In the genomic region with DNA sequence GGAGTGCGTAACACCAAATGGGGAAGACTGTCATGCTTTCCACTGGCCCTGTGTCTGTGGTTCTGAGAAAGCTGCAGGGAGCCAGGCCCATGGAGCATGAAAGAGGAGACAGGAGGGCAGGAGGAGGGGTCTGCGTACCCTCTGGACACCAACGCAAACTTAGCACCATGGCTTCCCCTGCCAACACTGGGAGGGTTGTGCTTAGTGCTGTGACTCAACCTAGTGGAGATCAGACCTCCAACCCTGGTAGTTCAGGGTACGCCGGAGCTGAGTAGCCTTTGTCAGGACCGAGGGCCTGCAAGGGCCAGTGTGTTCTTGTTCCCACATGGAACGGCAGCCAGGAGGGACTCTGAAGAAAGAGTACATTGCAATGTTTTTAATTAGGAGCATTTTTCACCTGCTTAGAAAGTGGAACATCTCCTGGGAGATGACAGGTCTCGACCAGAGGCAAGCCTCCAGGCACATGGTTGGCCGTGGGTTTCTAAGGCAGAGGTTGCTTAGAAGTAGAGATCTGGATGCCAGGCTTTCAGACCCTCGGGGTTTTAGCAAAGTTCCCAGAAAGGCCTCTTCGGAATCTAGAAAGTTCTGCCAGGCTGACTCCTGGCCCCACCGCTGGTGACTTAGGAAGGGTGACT, we compare ENCODE assay signal across 8 mouse cellular contexts.
DNase-seq lines count a peak whose midpoint lies in the region; ATAC-seq and TF ChIP-seq lines count a peak whose summit lies in the region.

No protein-coding gene starts in this region.

- DNase-seq in gastrocnemius, adult 18-20 months (ENCODE audit: low spot score) = peak; percentile 42
- DNase-seq in gastrocnemius, adult 8-10 months (ENCODE audit: low spot score in 2 of 2) = no peak
- no peak for DNase-seq in lung, postnatal 0 days (ENCODE audit: low spot score)
- no peak for DNase-seq in lung, adult 18-20 months
- peak; percentile 35 to 42 for DNase-seq in thymus, postnatal 36 days

- H3K9ac ChIP-seq in lung, postnatal 0 days (replicated peaks; ENCODE audit: low read depth) = 0 out of 2 replicates have a peak overlapping the region, but pooled peaks have one; percentile 1
- peak overlapping the region; percentile 66 for H3K9ac ChIP-seq in hindbrain, embryonic 13.5 days

- H3K4me3 ChIP-seq in lung, postnatal 0 days (ENCODE audit: low read depth, low read length) = no peak overlapping the region
- no peak overlapping the region for H3K4me3 ChIP-seq in hindbrain, embryonic 13.5 days
- H3K4me3 ChIP-seq in macrophage (ENCODE audit: inconsistent target) = no peak overlapping the region

- no peaks in the 10 kb centered on the region for H3K9me3 ChIP-seq in lung, postnatal 0 days (ENCODE audit: low read length)
- no peaks in the 10 kb centered on the region for H3K9me3 ChIP-seq in hindbrain, embryonic 13.5 days

- TF ChIP-seq EP300 in lung, postnatal 0 days (IDR thresholded peaks at IDR 0.05) = no peak

- H3K27me3 ChIP-seq in lung, postnatal 0 days (replicated peaks; ENCODE audit: insufficient read depth, low read length) = no peaks in the 10 kb centered on the region
- no peaks in the 10 kb centered on the region for H3K27me3 ChIP-seq in hindbrain, embryonic 13.5 days

- TF ChIP-seq CTCF in lung, postnatal 0 days (IDR thresholded peaks at IDR 0.05) = no peak

- no peaks in the 10 kb centered on the region for H3K79me2 ChIP-seq in macrophage (ENCODE audit: inconsistent target)

- no peaks in the 10 kb centered on the region for H3K36me3 ChIP-seq in lung, postnatal 0 days (ENCODE audit: insufficient read depth, low read length)
- no peaks in the 10 kb centered on the region for H3K36me3 ChIP-seq in hindbrain, embryonic 13.5 days
- no peaks in the 10 kb centered on the region for H3K36me3 ChIP-seq in macrophage (ENCODE audit: inconsistent target)

- H3K27ac ChIP-seq in lung, postnatal 0 days (ENCODE audit: low read length) = peak overlapping the region; percentile 97
- H3K27ac ChIP-seq in hindbrain, embryonic 13.5 days = peak overlapping the region; percentile 99
- H3K27ac ChIP-seq in macrophage = peak overlapping the region; percentile 95

- H3K4me2 ChIP-seq in lung, postnatal 0 days (replicated peaks; ENCODE audit: low read depth, low read length) = no peak overlapping the region
- peak overlapping the region; percentile 36 for H3K4me2 ChIP-seq in hindbrain, embryonic 13.5 days

- WGBS in lung, postnatal 0 days = 34% methylated on average over 12 of the region's 12 CpGs
- 28% methylated on average over 12 of the region's 12 CpGs for WGBS in hindbrain, embryonic 13.5 days
- WGBS in macrophage (ENCODE audit: missing documents) = 69% methylated on average over 12 of the region's 12 CpGs

- H3K4me1 ChIP-seq in lung, postnatal 0 days (ENCODE audit: insufficient read depth, low read depth, low read length) = peaks cover 55% of the 10 kb centered on the region
- H3K4me1 ChIP-seq in hindbrain, embryonic 13.5 days (replicated peaks) = peaks cover 77% of the 10 kb centered on the region

- ATAC-seq in lung, postnatal 0 days = no peak
- ATAC-seq in hindbrain, embryonic 13.5 days (ENCODE audit: low FRiP score) = peak; percentile 25; the same call in 1 of the 2 replicates
- no peak for ATAC-seq in activated CD4-positive, CD25-positive, alpha-beta regulatory T cell, adult 4 months

Comparison
In these comparisons a context has a peak if more than half of its experiments do, and no peak if none do; other contexts are left out.
1. DNase-seq: peak in gastrocnemius, adult 18-20 months (single experiment) and thymus, postnatal 36 days (2 of 2); none in gastrocnemius, adult 8-10 months (0 of 2), lung, postnatal 0 days (single experiment) and lung, adult 18-20 months (0 of 2).
2. Peak in every context shown above with its lines, with median percentiles within 50 percentile points of each other: H3K27ac ChIP-seq.